Comparison of ENCODE assay signal across 16 mouse cellular contexts in the genomic region with DNA sequence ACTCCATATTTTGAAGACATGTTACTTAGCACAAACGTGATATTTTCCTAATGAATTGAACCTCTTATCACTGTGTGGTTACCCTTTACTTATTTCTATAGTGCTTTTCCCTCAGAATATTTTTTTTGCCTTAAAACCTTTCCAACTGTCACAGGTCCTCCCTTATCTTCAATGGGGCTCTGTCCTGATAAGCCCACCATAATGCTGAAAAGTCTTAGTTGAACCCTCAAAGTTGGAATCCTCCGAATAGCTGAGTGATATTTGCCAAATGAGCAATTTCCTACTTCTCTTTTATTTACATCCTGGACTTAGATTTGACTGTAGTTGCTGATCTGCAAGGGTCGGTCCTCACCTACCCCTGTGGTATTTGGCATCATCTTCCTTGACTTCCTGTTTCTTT.
"Had no signal": no experiment of that assay in that cellular context is flagged by ENCODE, and none has a peak within 500 bp of the region (broad histone marks: within the 10 kb centered on the region; RNA-seq: fewer than 3 reads in every experiment).

No protein-coding gene starts in this region.

- H3K9ac ChIP-seq: neural tube, embryonic 13.5 days; neural tube, embryonic 15.5 days; stomach, embryonic 15.5 days had no signal

- H3K9me3 ChIP-seq: neural tube, embryonic 13.5 days; neural tube, embryonic 15.5 days; stomach, embryonic 15.5 days had no signal

- H3K27ac ChIP-seq: neural tube, embryonic 13.5 days; neural tube, embryonic 15.5 days; stomach, embryonic 15.5 days; stomach, postnatal 0 days had no signal

- DNase-seq: retina, postnatal 1 day; right cerebral cortex, adult 18-20 months; right cerebral cortex, postnatal 14 days; right cerebral cortex, postnatal 25 days; right cerebral cortex, postnatal 4 days; spleen, adult 18-20 months; thymus, adult 18-20 months; thymus, adult 2 months; thymus, postnatal 14 days; thymus, postnatal 25 days; thymus, postnatal 36 days; thymus, postnatal 4 days had no signal

- H3K4me1 ChIP-seq: neural tube, embryonic 13.5 days; neural tube, embryonic 15.5 days; stomach, embryonic 15.5 days had no signal

- H3K36me3 ChIP-seq: neural tube, embryonic 13.5 days; neural tube, embryonic 15.5 days; stomach, embryonic 15.5 days had no signal

- H3K27me3 ChIP-seq: stomach, embryonic 15.5 days had no signal

- H3K4me3 ChIP-seq: neural tube, embryonic 13.5 days; neural tube, embryonic 15.5 days; stomach, embryonic 15.5 days had no signal
